Mouse (Mus musculus): ENCODE data around the gene Hoxd9.
A peak's percentile ranks its signal among the peaks of the same experiment; 100 is the strongest.

Hoxd9 gene

DNA sequence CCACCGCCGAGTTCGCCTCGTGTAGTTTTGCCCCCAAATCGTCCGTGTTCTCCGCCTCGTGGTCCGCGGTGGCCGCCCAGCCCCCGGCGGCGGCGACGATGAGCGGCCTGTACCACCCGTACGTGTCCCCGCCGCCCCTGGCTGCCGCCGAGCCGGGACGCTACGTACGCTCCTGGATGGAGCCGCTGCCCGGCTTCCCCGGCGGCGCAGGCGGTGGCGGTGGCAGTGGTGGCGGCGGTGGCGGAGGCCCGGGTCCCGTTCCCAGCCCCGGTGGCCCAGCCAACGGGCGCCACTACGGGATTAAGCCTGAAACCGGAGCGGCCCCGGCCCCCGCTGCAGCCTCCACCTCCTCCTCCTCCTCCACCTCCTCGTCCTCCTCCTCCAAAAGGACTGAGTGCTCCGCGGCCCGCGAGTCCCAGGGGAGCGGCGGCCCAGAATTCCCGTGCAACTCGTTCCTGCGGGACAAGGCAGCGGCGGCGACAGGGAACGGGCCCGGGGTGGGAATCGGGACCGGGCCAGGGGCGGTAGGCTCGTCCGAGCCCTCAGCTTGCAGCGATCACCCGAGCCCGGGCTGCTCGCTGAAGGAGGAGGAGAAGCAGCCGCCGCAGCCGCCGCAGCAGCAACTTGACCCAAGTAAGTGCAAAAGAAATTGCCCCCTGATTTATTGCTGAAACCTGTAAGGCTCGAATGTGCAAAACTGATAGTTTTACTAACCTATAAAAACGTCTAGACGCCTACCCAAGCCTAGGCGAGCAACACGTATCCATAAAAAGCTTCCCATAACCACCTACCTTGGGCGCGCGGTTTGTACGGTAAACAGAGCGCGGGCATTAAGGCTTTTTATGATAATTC, 900 bp downstream of the Hoxd9 start:
- DNase-seq = peak; percentile 86

DNA sequence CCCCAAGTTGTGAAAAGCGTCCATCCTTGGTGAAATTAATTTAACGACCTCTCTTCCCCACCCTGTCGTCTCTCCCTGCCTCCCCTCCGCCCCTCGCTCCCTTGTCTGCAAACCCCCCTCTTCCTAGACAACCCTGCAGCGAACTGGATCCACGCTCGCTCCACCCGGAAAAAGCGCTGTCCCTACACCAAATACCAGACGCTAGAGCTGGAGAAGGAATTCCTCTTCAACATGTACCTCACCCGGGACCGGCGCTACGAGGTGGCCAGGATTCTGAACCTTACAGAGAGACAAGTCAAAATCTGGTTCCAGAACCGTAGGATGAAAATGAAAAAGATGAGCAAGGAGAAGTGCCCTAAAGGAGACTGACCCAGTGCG, 1.5 kb downstream of the Hoxd9 start:
- peak; percentile 79 for DNase-seq

DNA sequence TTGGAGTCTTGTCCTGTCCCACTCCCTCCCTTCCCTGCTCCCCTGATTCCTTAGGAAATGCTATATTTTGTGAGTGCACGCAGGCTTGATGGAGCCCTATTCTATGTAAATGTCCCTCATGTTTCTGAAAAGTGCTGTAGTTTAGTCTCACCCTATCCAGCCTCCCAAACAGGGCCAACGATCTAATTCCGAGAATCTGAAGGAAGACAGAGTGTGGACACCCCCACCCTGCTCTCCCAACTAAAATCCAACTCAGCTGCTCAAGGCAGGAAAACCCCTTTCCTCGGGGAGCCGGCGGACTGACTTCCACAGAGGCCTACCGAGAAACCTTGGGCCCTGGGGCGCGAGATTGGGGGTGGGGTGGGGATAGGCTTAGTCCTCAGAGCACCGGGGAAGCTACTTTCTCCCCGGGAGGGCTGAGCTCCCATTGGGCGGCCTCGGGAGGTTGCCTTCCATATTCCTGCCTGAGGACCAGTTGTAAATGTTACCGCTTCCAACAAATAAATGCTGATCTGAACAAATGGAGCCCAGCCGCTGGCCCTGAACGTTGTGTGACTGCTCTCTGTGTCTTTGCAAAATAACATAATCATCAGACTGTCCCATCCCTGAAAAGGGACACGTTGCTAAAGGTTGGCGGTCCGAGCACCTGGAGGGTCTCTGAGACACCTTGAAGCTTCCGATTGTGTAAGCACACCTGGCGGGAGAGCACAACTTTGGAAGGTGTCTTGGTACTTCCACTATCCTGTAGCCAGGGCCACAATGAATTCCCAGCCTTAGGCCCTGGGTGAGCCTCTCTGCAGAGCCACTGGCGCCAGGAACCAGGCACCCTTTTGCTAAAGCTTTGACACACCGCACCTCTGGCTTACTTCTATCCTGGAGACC, 2.4 kb downstream of the Hoxd9 start:
- DNase-seq = peak; percentile 76

DNA sequence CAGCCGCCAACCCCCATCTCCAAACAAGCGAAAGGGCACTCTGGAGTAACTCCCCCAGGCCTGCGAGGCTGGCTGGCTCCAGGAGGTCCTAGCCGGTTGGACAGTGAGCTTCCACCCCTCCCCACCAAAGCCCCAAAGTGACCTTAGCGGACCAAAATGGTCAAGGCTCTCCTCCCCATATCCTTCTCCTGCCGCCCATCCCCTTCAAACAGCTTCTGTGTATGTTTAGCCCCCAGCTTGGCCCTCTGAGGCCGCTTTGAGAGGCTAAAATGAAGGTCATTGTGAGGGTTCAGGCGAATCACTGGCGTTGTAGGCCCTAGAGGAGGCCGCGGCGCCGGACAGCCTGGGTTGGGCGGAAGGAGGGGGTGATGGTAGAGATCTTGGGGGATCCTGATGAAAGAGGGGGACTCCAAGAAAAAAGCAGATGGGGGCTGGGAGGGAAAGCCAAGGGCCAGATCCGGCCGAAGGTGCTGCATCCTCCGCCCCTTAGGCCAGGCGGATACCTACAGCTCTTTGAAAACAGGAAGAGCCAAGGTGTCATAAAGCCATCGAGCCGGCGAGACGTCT, 3.1 kb downstream of the Hoxd9 start:
- peak; percentile 89 for DNase-seq

DNA sequence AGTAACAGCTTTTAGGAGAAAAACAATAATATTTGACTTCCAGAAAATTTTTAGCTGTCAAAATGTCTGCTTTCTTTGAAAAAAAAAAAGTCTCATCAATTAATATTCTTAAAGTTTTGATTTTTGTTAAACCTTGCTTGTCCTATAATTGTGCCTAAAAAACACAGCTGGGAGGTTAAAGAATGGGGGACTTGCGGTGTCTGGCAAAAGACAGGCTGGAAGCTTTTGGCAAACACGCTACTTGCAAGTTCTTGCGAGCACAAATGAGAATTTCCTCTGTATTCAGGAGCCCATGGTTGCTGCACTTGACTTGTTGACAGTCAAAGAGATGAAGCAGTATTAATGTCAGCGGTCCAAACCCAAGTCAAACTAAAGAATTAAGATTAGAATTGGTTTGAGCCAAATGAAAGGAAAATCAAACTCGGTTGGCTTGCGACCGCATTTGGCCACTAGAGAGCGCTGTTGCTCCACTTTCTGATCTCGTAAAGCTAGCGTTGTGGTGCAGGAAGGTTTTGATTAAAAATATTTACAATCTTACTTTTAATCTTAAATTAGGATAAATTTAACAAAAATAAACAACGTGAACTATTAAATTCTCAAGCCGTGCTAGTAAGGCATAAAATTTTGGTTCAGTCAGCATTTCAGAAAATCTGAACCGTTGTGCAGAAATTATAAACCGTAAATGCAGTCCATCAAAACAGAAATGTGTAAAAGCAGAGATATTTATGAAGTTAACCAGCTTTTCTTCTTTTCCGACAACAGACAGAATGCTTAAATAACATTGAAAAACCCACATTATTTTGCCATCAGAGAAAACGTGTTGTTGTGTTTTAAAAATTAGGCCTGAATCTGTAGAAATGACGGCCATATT, 4.7 kb downstream of the Hoxd9 start:
- peak; percentile 84 for DNase-seq

DNA sequence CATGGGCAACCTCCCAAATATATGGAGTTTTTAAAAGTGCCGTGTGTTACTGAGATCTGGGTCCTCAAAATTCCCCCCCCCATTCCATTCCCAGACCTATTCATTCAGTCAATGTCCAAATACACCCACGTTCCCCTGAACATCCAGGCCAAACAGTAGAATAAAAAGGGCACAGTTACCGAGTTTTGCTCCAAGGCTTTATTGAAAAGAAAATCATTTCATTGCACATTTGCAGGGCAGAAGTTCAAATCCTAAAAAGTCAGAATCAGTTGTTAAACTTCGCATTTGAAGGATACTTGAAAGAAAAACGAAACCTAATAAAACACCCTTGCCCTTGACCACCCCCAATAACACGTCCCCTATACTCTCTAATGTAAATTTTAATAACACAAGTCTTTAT, 5.3 kb downstream of the Hoxd9 start:
- no peak for DNase-seq

DNA sequence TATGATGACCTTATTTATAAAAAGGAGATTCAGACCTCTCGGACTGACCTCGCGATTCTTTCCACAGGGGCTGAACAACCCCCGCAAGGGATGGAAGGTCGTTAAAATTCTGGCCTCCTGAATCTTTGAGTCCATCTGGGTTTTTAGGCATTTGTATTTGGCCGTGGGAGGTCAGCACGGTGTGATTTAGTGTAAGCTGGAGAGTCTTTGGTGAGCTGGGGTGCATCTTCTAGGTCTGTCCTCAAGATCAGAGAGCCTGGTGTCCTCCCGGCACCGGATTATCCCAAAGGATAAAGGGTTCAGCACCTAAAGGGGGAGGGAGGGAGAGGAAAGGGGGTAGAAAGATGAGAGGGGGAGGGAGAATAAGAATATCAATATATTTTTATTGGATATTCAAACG, 5.8 kb downstream of the Hoxd9 start:
- no peak for DNase-seq

DNA sequence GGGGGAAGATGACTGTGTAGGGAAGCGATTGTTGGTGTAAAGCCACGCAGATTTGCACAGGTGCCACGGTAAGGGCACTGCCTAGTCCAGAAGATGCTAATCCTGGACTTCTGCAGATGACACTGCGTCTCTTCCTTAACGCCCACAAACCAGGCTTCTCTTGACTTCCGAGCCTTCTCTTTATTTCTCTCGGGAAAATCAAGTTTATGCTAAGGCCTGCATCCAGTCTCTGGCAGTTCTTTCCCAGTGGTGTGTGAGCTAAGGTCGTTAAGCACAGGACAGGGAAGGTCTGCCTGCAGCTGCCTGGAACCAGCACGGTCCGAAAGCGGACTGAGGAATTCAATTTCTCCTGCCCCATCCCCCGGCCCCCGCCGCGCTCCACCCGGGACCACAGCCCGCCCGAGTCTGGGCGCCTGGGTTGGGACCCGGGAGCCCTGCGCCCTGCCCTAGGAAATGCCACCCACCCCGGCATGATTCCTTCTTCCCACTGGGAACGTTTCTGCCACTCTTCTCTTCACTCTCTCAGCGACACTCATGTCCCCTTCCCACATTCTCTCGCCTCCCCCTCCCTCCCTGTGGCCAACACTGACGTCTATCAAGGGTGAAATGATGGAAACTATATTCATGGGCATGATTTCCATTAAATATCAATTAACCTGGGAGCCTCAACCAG, 6.3 kb downstream of the Hoxd9 start:
- peak; percentile 82 for DNase-seq

DNA sequence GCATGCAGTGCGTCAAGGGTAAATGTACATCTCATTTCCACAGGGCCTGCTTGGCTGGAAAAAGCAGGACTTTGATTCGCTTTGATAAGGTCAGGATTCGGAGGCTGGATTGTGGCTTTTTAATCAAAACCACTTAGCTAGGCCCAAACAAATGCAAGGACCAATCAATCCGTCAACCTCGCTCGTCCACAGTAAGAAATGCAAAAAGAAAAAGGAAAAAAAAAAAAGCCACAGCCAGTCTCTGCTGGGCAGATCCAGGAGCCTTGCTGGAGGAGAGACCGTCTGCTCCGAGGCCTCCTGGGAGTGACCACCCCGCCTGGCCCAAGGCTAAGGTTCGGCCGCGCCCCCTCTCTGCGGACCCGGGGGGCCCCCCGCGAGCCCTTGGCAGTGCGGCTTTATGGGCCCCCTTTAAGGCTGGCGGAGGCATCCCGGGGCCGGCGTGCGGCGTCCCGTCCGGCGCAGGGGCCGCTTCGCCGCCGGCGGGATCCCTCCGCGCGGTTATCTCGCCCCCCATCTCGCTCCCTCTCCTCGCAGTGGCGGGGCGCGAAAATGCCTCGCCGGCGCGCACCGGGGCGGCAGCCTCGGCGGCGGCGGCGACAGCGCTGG, 7.0 kb downstream of the Hoxd9 start, which contains the start of gene Hoxd8:
Hoxd8 (plus strand) TSS at position 223 of the 606 bp plus-strand sequence.
- DNase-seq = no peak

DNA sequence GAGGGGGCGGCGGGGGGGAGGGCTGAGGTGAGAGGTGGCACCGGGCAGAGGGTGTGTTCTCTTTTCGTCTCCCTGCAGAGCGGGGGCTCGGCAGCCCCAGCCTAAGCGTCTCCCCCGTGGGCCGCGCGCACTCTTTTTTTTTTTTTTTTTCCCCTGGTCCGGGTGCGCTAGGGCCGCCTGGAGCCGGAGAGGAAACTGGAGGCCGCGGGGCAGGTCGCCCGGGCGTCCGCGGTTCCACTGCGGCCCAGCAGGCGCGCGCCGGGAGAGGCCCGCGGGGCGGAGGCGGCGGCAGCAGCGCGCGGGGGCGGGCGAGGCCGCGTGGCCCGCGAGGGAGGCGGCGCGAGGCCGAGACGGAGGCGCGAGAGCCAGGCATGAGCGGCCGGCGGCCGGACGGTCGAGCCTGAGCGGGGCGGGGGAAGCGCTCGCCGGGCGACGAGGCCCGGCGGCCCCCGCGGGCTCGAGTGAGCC, 7.5 kb downstream of the Hoxd9 start:
- DNase-seq = peak; percentile 94

DNA sequence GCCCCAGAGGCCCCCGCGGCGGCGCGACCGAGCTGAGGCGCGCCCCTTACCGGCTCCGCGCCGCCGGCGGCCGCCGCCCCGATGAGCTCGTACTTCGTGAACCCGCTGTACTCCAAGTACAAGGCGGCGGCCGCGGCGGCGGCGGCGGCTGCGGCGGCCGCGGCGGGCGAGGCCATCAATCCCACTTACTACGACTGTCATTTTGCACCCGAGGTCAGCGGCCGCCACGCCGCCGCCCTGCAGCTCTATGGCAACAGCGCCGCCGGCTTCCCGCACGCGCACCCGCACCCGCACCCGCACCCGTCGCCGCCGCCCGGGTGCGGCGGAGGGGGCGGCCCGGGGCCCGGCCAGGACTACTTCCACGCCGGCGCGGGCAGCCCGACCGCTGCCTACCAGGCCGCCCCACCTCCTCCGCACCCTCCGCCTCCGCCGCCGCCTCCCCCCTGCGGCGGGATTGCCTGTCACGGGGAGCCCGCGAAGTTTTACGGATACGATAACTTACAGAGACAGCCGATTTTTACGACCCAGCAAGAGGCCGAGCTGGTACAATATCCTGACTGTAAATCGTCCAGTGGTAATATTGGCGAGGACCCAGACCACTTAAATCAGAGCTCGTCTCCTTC, 8.1 kb downstream of the Hoxd9 start:
- DNase-seq = peak; percentile 92

DNA sequence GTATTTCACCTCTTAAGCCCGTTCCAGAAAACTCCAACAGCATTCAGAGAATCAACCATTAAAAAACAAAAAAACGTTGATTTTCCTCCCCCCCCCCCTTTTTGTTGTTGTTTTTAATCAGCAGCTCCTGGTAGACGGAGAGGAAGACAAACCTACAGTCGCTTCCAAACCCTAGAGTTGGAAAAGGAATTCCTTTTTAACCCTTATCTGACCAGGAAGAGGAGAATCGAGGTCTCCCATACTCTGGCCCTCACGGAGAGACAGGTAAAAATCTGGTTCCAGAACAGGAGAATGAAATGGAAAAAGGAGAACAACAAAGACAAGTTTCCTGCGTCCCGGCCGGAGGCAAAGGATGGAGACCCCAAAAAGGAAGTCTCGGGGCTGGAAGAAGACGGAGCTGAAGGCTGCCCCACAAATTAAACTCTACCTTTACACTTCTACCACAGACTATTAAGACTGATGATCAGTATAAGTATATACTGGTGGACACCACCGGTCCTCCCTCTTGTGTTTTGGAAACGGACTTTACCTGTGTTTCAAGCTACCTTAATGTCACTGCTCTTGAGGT, 8.9 kb downstream of the Hoxd9 start:
- DNase-seq = peak; percentile 61

DNA sequence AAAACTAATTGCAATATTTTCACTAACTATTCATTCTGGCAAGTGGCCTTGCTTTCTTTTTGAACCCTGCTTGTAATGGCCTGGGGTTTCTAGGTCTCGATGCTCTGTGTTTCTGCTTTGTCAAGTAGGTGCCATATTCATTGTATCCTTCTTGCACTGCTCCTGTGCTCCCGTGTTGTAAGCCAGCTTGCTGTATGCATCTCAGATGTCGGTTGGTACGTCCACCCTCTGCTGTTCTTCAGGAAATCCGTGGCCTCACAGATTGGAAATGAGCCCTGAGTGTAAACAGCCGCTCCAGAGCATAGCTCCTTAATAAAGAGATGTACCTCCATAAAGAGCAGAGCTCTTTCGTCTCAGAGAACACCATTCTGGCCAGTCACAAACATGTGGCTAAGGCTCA, 10.1 kb downstream of the Hoxd9 start:
- DNase-seq = peak; percentile 81

DNA sequence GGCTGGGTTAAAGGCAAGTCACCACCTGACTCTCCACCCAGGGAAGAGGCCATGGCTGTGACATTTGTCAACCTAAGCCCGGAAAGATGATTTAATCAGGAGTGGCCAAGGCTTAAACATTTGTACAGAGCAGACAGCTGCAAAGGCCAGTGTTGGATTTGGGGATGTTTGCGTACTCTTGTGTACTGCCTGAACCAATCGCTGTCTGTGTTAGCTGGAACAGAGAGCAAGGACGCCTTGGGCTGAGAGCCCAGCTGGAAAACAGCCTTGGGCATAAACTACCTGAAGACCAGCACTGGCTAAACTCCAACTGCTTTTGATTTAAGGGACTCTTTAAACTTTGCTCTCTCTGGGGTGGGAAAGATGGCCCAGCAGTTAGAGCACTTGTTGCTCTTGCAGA, 11.1 kb downstream of the Hoxd9 start:
- peak; percentile 86 for DNase-seq

DNA sequence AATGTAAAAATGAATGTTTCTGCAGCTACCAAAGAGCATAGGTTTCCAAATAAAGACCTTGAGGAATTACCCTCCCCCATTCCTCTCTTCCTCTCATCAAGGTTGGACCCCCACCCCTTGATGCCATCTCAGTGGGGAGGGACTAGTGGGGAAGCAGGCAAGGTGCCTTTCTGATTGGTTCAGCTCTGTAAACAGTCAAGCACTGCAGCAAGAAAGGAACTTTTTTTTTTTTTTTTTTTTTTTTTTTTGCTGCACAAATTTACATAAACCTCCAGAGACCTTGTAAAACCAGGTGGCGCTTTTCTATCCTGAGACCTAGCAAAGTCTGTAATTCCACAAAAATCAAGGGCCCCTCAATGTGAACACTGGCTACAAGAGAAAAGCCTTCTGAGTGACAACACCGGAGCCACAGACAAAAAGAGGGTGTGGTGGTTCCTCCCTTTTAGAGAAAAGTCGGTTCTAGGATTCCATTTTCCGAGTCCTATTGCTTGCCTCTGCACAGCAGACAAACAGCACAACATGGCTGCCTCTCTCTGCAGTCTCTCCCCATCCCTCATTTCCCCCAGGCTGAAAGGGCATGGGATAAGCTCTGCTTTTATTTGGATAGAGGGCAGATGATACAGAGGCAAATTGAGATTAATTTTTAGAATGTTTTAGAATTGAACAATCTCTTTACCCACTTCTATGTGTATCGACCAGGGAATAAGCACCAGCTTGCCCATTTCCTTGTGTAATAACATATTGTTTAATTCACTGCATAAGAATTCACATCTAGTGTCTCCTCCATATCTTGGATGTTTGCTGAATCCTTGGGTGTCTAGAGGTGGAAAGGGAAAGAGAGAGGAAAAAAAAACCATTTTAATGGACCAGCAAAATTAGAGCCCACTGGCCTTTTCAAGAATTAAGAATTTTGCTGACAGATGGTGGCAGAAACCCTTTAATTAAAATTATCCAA, 12.2 kb downstream of the Hoxd9 start:
- no peak for DNase-seq

DNA sequence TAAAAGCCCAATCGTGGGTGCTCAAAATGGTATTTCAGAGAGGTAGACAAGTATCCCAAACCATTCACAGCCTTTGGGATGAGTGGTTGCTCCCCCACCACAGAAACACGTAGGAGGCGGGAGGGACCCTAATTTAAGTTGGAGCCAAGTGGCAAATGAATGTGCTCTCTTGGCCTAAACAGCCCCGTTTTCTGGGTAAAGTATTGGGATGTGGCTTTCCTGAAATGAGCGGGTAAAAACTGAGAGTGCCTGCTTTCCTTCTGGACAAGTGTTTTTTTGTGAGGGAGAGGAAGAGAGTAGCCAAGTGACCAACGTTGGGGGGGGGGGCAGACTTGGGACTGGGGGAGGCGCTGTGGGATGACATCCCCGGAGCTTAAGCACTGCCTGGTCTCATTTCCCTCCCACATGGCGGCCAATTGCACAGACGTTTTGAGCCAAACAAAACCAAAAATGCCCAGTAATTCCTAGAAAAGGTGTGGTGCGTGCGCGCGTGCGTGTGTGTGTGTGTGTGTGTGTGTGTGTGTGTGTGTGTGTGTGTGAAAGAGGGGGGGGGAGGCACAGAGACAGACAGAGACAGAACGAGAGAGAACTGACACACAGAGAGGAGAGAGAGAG, 13.5 kb downstream of the Hoxd9 start:
- DNase-seq = no peak

DNA sequence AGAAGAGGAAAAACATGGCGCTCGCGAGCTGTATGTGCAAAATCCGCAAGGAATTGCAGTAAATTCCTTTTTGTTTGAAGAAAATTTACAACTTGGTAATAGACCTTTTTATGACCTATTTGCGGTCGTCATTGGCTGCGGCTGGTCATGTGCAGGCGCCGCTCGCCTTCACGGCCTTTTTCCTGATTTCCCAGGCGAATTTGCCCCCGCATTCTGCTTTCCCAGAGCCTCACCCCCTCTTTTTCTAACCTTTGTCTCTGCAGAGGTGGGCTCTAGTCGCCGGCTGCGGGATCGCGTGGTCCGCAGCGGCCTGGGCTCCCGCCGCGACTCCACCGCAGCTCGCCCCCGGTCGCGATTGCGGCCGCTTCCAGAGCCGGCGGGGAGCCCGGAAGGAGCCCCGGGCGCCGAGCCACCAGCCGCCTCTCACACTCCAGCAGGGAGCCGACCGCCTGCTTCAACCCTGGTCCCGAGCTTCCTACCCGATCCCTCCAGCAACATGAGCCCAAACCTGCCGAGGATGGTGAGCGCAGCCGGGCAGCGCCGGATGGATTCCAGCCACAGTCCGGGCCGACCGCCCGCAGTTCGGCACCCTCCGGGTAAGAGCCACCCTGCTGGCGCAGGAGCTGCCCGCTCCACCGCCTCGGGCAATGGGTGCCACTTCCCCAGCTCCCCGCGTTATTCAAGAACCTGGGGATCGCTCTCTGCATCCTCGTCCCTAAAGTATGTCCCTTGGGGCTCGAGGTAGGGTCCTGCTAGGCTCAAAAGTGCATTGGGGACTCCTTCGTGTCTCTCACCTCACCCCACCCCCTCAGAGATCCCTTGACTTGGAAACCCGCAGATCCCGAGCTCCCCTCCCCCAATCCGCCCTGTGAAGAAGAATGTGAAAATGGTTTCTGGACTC, 14.4 kb downstream of the Hoxd9 start, which contains the start of the genes Hoxd3 and Hoxd4:
Hoxd3 (plus strand) TSS at position 207 of the 901 bp plus-strand sequence.
Hoxd4 (plus strand) TSS at position 209 of the 901 bp plus-strand sequence.
- peak; percentile 95 for DNase-seq

All from heart, adult 11 months (tissue).